Mouse (Mus musculus) heart, adult 9 months (tissue): ENCODE results near the gene Cd68.
A peak's percentile ranks its signal among the peaks of the same experiment; 100 is the strongest.

Source experiments
- DNase-seq, 2 experiments: peaks; one replicate each; pipeline ENCODE4 v3.0.0; 2022; ENCODE audit warnings: low spot score in 2 of 2

The Cd68 gene

GRCm38 (mm10) chr11:69695046-69695360 lies 29.1 kb upstream of the Cd68 start:
- no peak for DNase-seq

- DNase-seq: no peak
Observed at GRCm38 (mm10) chr11:69693421-69693965, 27.5 kb upstream of the Cd68 start.

- no peak for DNase-seq
Observed at GRCm38 (mm10) chr11:69692863-69693262, 26.9 kb upstream of the Cd68 start.

- DNase-seq: no peak
Observed at GRCm38 (mm10) chr11:69692196-69692811, 26.4 kb upstream of the Cd68 start.

- DNase-seq: no peak
Observed at GRCm38 (mm10) chr11:69689891-69690290, 23.9 kb upstream of the Cd68 start.

- DNase-seq: no peak
Observed at GRCm38 (mm10) chr11:69687061-69687460, 21.1 kb upstream of the Cd68 start.

- DNase-seq: peak; percentile 83
Observed at GRCm38 (mm10) chr11:69686377-69686776, 20.4 kb upstream of the Cd68 start.

GRCm38 (mm10) chr11:69685526-69686148 lies 19.7 kb upstream of the Cd68 start, which contains the start of gene Tnfsf13:
Tnfsf13 (minus strand) TSS chr11:69685784.
- peak; percentile 95 to 96 for DNase-seq

GRCm38 (mm10) chr11:69684936-69685335 lies 19.0 kb upstream of the Cd68 start:
- DNase-seq: no peak

GRCm38 (mm10) chr11:69684128-69684745 lies 18.3 kb upstream of the Cd68 start:
- no peak for DNase-seq

GRCm38 (mm10) chr11:69683576-69683975 lies 17.6 kb upstream of the Cd68 start:
- DNase-seq: no peak

GRCm38 (mm10) chr11:69682840-69683533 lies 17.0 kb upstream of the Cd68 start:
- peak; percentile 79 to 89 for DNase-seq

GRCm38 (mm10) chr11:69682209-69682839 lies 16.4 kb upstream of the Cd68 start:
- DNase-seq: no peak

GRCm38 (mm10) chr11:69681314-69682208 lies 15.6 kb upstream of the Cd68 start, which contains the start of gene Senp3:
Senp3 (minus strand) TSS chr11:69682084.
- DNase-seq: peak; percentile 96 to 97

GRCm38 (mm10) chr11:69680136-69680855 lies 14.3 kb upstream of the Cd68 start:
- no peak for DNase-seq

GRCm38 (mm10) chr11:69679144-69679543 lies 13.2 kb upstream of the Cd68 start:
- DNase-seq: no peak

- peak; percentile 100 for DNase-seq
Observed at GRCm38 (mm10) chr11:69672211-69672706, 6.3 kb upstream of the Cd68 start, which contains the start of gene Eif4a1. Eif4a1 (minus strand) TSS chr11:69672423.

- DNase-seq: no peak
Observed at GRCm38 (mm10) chr11:69671726-69672124, 5.8 kb upstream of the Cd68 start.

- peak; percentile 93 to 94 for DNase-seq
Observed at GRCm38 (mm10) chr11:69670786-69671725, 5.1 kb upstream of the Cd68 start.
